Mouse (Mus musculus): ENCODE data around the gene Cxcr6. TPM values are rescaled to one million over a fixed set of nuclear protein-coding genes. Genes with fewer than 3 reads are reported as not detected.

Gene Cxcr6
- total RNA-seq, 2 experiments from 2014 or later: not detected

GRCm38 (mm10) chr9:123818601-123819000 is 12.3 kb downstream of the Cxcr6 start:
- DNase-seq: no peak

DNA sequence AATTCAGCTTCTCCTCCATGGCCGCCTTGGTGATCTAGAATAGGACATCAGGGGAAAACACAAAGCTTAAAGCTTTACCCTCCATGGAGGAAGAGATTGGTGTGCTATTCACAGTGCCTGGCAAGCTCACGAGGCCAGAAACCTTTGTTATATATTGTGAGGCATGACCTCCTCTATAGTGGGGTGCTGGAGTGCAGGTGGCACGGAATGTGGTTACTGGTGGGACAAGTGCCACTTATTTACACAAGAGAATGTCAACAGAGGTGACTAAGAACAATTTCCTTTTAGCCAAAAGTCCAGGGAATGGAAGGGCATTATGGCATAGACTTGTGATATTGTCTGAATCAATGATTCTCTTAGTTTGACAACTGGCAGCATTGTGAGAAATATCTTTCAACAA is 20.4 kb downstream of the Cxcr6 start:
- no peak for DNase-seq

DNA sequence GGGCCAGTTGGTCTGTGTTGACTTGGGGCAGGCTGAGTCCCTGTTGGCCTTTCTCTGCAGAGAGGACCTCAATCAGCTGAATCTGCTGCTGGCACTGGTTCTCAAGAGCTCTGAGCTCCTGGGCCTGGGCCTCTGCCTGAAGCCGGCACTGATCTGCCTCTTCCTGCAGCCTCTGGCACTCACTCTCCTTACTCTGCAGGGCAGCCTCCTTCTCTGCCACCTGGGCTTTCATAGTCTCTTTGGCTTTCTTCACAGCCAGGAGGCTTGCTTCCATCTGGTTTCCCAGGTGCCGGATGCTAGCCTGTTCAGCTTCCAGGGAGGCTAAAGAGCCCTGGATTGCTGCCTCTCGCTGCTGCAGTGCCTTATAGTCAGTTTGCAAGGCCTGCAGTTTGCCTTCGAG is 22.6 kb downstream of the Cxcr6 start:
- peak; percentile 18 for DNase-seq

DNA sequence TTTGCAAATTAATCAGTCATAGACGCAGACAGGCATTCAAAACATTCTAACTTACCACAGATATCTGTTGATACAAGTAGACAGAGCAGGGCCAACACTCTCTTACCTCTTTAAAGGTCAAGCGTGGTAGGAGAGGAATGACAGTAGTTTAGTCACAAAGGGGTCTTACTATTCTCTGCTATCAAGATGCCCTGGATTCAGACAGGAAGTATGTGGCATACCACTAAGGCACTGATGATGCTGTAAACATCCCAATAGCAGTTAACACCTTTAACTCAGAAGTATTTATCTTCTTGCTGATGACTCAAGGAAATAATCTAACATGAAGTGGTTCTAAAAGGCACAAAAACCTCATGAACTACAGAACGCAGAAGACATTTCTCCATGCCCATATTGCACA is 29.6 kb downstream of the Cxcr6 start:
- DNase-seq: no peak

DNA sequence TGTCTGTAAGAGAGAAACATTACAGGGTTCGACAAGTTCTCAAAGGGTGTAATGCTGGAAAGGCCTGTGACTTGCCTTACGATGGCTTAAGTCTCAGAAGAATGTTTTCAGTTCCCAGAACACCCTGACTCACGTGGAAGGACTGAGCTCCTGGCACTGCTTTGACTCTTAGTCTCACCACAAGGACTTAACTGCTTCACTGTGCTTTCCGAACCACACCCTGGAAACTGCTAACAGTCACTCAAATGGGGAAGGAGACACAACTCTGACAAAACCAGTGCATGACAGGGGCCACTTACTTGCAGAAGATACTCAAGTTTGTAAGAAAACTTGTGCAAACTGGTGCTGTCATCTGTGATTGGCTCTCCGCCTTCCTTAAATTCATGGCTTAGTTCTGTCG is 34.0 kb downstream of the Cxcr6 start:
- DNase-seq: no peak

GRCm38 (mm10) chr9:123844468-123844867 is 38.2 kb downstream of the Cxcr6 start:
- DNase-seq: no peak

DNA sequence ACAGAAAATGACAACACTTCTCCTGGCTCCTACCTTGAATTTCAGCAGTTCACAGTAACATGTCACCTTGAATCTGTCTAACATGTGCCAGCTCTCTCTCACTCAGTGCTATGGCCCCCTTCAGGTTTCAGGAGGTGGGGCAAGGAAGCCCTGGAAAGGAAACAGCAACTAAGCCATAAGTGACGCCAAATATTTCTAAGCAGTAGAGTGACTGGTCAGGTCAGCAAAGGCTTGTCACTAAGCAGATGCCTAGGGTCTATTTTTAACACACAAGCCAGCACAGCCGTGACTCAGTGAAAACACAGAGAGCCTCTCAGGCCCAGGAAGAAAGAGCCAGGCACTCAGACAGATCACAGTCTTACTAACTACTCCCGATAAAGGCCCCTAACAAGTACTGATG is 38.8 kb downstream of the Cxcr6 start:
- DNase-seq: peak; percentile 69

GRCm38 (mm10) chr9:123846490-123846889 is 40.2 kb downstream of the Cxcr6 start:
- DNase-seq: no peak

DNA sequence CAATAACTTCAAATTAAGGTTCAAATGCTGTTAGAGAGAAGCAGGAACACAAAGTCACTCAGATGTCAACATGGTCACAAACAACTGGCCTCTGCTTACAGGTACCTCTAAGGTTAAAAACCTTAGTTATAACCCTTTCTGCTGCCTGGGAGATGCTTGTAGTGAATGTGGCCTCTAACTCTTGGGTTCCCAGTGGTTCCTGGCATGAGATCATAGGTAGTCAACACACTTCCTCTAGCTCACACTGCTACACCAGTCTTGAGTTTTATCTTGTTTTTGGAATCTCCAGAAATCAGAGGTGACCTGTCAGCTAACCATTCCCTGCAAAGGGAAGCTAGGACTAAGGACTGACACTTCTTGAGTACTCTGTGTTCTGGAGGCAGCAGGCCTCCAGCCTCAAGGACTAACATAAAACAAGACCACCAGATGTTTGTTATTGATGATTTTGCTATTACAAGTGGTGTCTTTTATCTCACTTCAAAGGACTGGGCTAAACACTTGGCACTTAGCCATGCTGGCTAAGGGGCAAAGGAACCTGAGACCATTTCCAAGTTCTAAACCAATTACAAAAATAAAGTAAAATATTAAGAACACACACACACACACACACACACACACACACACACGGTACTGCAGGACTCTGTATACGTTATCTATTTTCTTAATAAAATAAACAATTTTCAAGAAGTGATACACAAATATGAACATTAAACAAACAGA is 43.9 kb downstream of the Cxcr6 start:
- no peak for DNase-seq

- DNase-seq: peak; percentile 36
Measured at GRCm38 (mm10) chr9:123850705-123851061, 44.4 kb downstream of the Cxcr6 start.

DNA sequence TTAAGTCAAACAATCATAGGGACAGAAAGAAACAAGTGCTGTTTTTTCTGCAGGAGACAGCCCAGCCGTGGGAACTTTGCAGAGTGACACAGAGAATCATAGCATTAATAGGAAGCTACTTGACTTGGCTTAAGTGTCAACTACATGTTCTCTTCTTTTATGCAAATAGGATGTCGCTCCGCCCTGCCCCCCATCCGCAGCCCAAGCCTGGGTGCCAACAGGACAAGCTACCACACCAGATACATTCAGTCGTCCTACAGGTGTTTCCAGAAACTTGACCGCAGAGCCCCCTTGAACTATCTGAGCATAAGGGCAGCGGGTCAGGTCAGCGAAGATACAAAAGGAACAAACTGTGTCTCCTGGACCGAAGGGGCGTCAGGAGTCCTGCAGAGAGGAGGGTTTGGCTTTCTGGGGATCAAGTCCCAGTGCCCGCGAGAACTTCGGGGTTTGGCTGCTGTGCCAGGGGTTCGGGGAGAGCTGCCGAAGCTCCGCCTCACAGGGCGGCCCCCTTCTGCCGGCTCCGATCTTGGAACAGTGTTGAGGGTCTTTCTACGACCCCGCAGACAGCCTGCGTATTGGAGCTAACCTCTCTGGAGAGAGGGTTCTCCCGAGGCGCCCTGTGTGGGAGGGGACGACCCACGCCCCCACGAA is 44.9 kb downstream of the Cxcr6 start:
- no peak for DNase-seq

GRCm38 (mm10) chr9:123851713-123852448 is 45.6 kb downstream of the Cxcr6 start, which contains the start of gene Fyco1:
Gene Fyco1, minus strand, starts transcription at chr9:123851899.
- DNase-seq: peak; percentile 92

DNA sequence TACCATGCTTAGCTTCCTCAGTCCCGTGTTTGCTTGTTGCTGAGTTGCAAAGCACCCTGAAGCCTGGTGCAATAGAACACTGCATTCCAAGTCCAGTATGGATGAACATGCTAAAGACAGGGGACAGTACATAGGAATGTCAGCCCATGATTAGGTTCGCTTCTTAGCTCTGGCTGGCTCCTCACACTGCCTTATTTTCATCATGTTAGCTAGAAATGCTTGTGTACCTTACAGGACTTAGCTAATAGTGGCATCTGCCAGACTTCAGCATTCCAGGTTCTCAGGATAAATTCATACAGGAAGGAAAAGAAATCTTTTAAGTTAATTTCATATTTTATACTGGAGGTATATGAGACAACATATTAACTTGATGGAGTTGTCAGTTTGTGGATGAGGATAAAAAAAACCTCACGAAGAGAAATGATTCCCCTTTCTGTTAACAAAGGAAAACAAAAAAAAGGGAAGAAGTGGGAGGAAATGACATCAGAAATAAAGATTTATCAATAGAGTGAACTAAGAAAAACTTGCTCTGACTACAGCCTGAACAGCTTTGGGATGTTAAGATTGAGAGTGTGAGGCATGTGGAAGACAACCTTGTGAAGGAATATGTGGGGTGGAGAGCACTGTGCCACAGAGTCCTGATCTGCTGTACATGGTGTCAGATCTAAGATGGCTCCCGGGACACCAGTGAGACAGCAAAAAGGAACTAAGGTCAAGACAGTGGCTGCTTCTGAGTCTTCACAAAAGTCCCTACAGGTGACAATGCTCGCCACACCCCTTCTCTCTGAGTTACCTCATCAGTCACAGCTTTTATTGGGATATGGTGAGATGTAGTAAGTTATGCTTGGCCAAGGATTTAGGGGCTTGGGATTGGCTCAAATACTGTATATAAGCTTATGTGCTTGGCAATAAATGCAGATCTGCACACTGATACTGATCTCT is 46.4 kb downstream of the Cxcr6 start:
- DNase-seq: no peak

DNA sequence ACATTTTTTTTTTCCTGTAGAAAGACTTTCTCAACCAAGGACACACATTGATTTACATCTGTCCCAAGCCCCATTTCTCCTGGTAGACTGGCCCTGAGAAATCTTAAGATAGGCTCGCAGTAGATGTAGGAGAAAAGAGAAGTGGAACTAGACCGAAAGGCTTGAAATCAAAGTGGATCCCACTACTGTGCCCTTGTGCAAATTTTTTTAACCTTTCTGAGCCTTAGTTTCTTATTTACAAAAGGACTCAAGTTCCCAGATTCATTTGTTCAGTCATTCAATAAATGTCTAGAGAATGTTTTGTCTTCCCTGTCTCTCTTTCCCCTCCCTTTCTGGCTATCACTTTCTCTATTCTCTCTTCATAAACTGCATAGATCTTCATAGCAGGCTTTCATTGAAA is 50.6 kb downstream of the Cxcr6 start:
- DNase-seq: no peak

Other genes starting within 250 kb of the Cxcr6 start
- gene Slc6a20b, start 173.9 kb upstream of the Cxcr6 start, total RNA-seq (2021): not detected
- gene Ccr9, start 128.0 kb upstream of the Cxcr6 start, total RNA-seq (2021): under 1 TPM in 1 of 2 experiments, not detected in 1; 0.16 TPM
- gene Slc6a20a, start 127.6 kb upstream of the Cxcr6 start, total RNA-seq (2021): not detected
- gene Lztfl1, start 88.8 kb upstream of the Cxcr6 start, total RNA-seq (2021): 10 to 100 TPM; 16.4 to 19.5 TPM
- 100 to 1,000 TPM; 172 to 192 TPM for gene Fyco1, start 45.4 kb downstream of the Cxcr6 start, total RNA-seq (2021)
- not detected for gene Xcr1, start 55.6 kb downstream of the Cxcr6 start, total RNA-seq (2021)
- gene Ccr1, start 162.2 kb downstream of the Cxcr6 start, total RNA-seq (2021): under 1 TPM; 0.20 to 0.27 TPM
- not detected for gene Ccr1l1, start 171.9 kb downstream of the Cxcr6 start, total RNA-seq (2021)
- not detected for gene Ccr3, start 215.5 kb downstream of the Cxcr6 start, total RNA-seq (2021)

All from gastrocnemius, postnatal 25 days (tissue).